8 mouse cellular contexts compared by ENCODE assay signal in genomic region chr2:135387990-135388389, GRCm38 (mm10).
DNase-seq lines count a peak whose midpoint lies in the region; ATAC-seq lines count a peak whose summit lies in the region.

No protein-coding gene starts in this region.

- no peak for ATAC-seq in inflammation-experienced regulatory T-cells, adult 6 months

- DNase-seq in heart, adult 9 months (ENCODE audit: low spot score in 2 of 2), result peak; percentile 7 to 33
- DNase-seq in heart, postnatal 25 days (ENCODE audit: low spot score), result no peak
- DNase-seq in urinary bladder, adult 18-20 months (ENCODE audit: low spot score in 2 of 2), result peak; percentile 6 to 25
- no peak for DNase-seq in urinary bladder, postnatal 4 days (ENCODE audit: low spot score in 2 of 2)
- peak; percentile 52 for DNase-seq in cerebellum, adult 9-10 months
- DNase-seq in kidney, postnatal 36 days, result peak; percentile 18 to 49
- DNase-seq in ovary, postnatal 14 days (ENCODE audit: low spot score), result no peak

- intact Hi-C loops in heart, postnatal 25 days (cut with DNase I), result loop anchor here (1.0 to 2.0 kb wide), 2 partner anchors 537 to 569 kb away; no protein-coding TSS in a partner anchor

Comparison
In these comparisons a context has a peak if more than half of its experiments do, and no peak if none do; other contexts are left out.
1. DNase-seq: peak in heart, adult 9 months (2 of 2), urinary bladder, adult 18-20 months (2 of 2), cerebellum, adult 9-10 months (single experiment) and kidney, postnatal 36 days (2 of 2); none in heart, postnatal 25 days (single experiment), urinary bladder, postnatal 4 days (0 of 2) and ovary, postnatal 14 days (single experiment).